Mouse (Mus musculus) bone marrow macrophage, adult 2 months (primary cell): ENCODE results near the gene Arl5b. TPM values are rescaled to one million over a fixed set of nuclear protein-coding genes. Genes with fewer than 3 reads are reported as not detected.

ENCODE experiments used
- H3K27ac ChIP-seq: 2 replicates; pipeline ENCODE4 v1.5.1; 2012; ENCODE audit warnings: low read depth, low read length; ENCODE audit not compliant: insufficient read depth
- H3K4me1 ChIP-seq: 2 replicates; pipeline ENCODE4 v1.6.1; 2012; ENCODE audit warnings: low read length; ENCODE audit not compliant: control insufficient read depth, insufficient read depth
- H3K4me3 ChIP-seq: 2 replicates; pipeline ENCODE4 v1.5.1; 2012; ENCODE audit warnings: mild to moderate bottlenecking, low read length, moderate library complexity; ENCODE audit not compliant: insufficient read depth
- CTCF ChIP-seq: IDR thresholded peaks from 2 replicates; pipeline ENCODE4 v1.5.1; 2012; ENCODE audit warnings: low read depth, mild to moderate bottlenecking, low read length, moderate library complexity
- POLR2A ChIP-seq: IDR thresholded peaks from 2 replicates; pipeline ENCODE4 v1.6.1; 2012; ENCODE audit warnings: mild to moderate bottlenecking, low read depth, low read length, borderline replicate concordance
- polyA plus RNA-seq: library from polyadenylated mRNA; stranded (reverse); fragments of >200 nt; gene quantifications from 2 replicates; pipeline ENCODE4 v1.2.4, GENCODE M21; 2012; ENCODE audit not compliant: missing spikeins, insufficient read depth, insufficient read length

The Arl5b gene
- 9.7 and 12.3 TPM in 2 replicates for polyA plus RNA-seq

GRCm38 (mm10) chr2:15049117-15049873 lies at the start of gene Arl5b:
Gene Arl5b (plus strand): TSS chr2:15049395.
- Histone ChIP-seq H3K4me3 (peak within 1 kb of the TSS; percentile 83), H3K27ac (peak within 1 kb of the TSS; percentile 17; the same call in 1 of the 2 replicates), H3K4me1 (peaks cover 5% of the 10 kb centered on the region)
- no peak for TF ChIP-seq POLR2A
- TF ChIP-seq CTCF = no peak

DNA sequence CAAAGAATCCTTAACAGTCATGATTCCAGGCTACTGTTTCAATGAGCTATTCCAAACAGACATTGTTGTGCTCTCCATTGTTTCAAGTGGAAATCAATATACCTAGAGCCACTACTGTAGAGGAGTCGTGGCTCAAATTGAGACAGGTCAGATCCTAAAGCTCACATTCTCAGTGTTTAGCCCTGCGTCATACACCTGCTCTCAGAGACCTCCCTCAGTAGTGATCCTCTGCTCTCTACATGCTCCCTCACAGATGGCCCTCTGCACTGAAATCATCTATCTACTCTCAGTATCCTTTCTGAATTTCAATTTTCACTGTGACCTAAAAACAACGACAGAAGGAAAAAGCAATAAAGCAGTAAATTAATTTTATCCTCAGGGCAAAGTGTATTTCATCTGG lies 41.7 kb upstream of the Arl5b start:
- no peaks in the 10 kb centered on the region for H3K4me1 ChIP-seq
- TF ChIP-seq CTCF (no peak), POLR2A (no peak)
- no peak overlapping the region for H3K27ac ChIP-seq
- no peak overlapping the region for H3K4me3 ChIP-seq

GRCm38 (mm10) chr2:15008072-15008471 lies 41.1 kb upstream of the Arl5b start:
- TF ChIP-seq CTCF (no peak), POLR2A (no peak)
- Histone ChIP-seq H3K4me1 (no peaks in the 10 kb centered on the region), H3K27ac (no peak overlapping the region), H3K4me3 (no peak overlapping the region)

DNA sequence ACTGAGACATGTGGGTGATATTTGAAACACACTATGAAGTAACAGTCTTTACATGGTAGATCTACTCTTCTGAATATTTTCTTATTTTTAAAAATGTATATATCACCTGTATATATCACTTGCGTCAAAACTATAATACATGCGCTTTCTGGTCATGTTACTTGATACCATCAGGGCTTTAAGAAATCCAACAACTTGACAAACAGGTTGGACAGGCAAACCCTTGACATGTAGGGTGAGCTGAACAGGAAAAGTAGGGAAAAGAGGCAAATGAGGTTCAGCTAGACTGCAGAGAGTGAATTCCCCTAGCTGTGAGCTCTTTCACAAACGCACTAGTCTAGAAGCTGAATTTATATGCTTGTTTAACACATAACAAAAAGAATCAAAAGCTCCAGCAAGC lies 22.4 kb upstream of the Arl5b start:
- no peak overlapping the region for H3K4me3 ChIP-seq
- no peaks in the 10 kb centered on the region for H3K4me1 ChIP-seq
- TF ChIP-seq CTCF (no peak), POLR2A (no peak)
- H3K27ac ChIP-seq = no peak overlapping the region

DNA sequence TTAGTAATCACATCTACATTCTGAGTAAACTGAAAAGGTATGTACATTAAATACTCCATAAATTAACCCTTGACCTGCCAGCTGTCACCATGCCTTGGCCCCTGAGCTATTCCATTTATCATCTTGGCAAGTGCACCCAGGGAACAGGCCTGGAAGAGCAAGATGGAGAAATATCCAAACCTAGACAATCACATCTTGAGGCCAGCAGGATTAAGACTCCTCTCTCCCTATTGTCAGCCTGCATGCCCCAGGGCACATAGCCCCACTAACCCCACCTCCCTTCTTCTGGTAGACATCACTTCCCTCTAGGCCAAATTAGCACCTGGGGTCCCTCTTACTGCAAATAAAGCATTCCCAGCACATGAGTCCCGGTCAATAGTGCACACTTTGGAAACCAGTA lies 21.4 kb upstream of the Arl5b start:
- TF ChIP-seq POLR2A (no peak), CTCF (no peak)
- H3K4me3 ChIP-seq = no peak overlapping the region
- no peak overlapping the region for H3K27ac ChIP-seq
- no peaks in the 10 kb centered on the region for H3K4me1 ChIP-seq

- TF ChIP-seq POLR2A (no peak), CTCF (no peak)
- no peak overlapping the region for H3K27ac ChIP-seq
- no peaks in the 10 kb centered on the region for H3K4me1 ChIP-seq
- H3K4me3 ChIP-seq = no peak overlapping the region
Observed at GRCm38 (mm10) chr2:15038705-15039104, 10.5 kb upstream of the Arl5b start.

GRCm38 (mm10) chr2:15040326-15040725 lies 8.9 kb upstream of the Arl5b start:
- TF ChIP-seq POLR2A (no peak), CTCF (no peak)
- Histone ChIP-seq H3K27ac (no peak overlapping the region), H3K4me3 (no peak overlapping the region), H3K4me1 (no peaks in the 10 kb centered on the region)

DNA sequence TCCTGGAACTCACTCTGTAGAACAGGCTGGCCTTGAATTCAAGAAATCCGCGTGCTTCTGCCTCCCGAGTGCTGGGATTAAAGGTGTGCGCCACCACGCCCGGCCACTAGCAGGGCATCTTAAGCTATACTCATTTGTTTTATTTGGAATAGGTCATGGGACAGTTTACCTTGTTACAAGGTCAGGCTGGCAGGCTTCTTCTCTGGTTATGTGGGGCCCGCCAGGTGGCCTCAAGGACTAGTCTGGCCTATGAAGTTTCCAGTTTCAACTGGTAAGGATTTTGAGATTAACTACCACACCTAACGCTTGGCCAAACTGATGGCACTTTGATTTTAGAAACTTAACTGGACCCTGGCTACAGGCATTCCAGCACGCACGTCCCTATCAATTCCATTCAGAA lies 5.3 kb downstream of the Arl5b start:
- peak overlapping the region; percentile 60 for H3K4me3 ChIP-seq
- TF ChIP-seq CTCF (no peak), POLR2A (no peak)

GRCm38 (mm10) chr2:15054945-15055637 lies 5.9 kb downstream of the Arl5b start, which contains the start of gene Nsun6:
Gene Nsun6 (minus strand): TSS chr2:15055069.
- peak within 1 kb of the TSS; percentile 91 for H3K4me3 ChIP-seq
- peaks cover 5% of the 10 kb centered on the region for H3K4me1 ChIP-seq
- peak within 1 kb of the TSS; percentile 45 for H3K27ac ChIP-seq
- TF ChIP-seq POLR2A (no peak), CTCF (no peak)

More for the DNA sequence above, 5.3 kb downstream of the Arl5b start:
- Histone ChIP-seq H3K4me1 (peaks cover 5% of the 10 kb centered on the region), H3K27ac (peak overlapping the region; percentile 45)

DNA sequence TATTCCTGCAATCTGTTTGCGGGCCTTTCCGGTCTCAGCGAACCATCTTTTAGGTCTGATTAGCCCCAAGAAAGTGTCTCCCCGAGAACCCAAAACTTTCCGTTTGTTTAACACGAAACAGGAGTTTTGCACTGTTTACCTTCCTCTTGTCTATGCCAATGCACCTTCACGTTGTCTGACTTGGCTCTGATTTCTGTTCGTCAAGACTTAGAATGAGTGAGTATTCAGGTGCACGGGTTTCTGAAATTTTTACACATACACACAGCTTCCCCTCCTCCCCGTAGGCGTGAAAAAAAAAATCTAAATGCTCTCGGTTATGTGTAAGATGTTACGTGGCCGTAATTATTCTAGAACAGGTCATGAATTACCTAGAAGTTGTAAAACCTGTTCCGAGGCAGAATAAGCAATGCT lies 6.6 kb downstream of the Arl5b start:
- H3K4me3 ChIP-seq = peak overlapping the region; percentile 91
- no peak overlapping the region for H3K27ac ChIP-seq
- no peak for TF ChIP-seq CTCF
- TF ChIP-seq POLR2A = no peak
- peaks cover 5% of the 10 kb centered on the region for H3K4me1 ChIP-seq
